Comparison of ENCODE assay signal across 9 mouse cellular contexts in genomic region chr19:46321101-46321943, GRCm38 (mm10). TPM values are rescaled to one million over a fixed set of nuclear protein-coding genes. Genes with fewer than 3 reads are reported as not detected.
A peak's percentile ranks its signal among the peaks of the same experiment; 100 is the strongest.
DNase-seq lines count a peak whose midpoint lies in the region; ATAC-seq and TF ChIP-seq lines count a peak whose summit lies in the region.
"Had no signal": no experiment of that assay in that cellular context is flagged by ENCODE, and none has a peak within 500 bp of the region (broad histone marks: within the 10 kb centered on the region; RNA-seq: fewer than 3 reads in every experiment).

No protein-coding gene starts in this region.

- H3K36me3 ChIP-seq in embryonic facial prominence, embryonic 13.5 days = no peaks in the 10 kb centered on the region
- no peaks in the 10 kb centered on the region for H3K36me3 ChIP-seq in limb, embryonic 11.5 days (ENCODE audit: control insufficient read depth, insufficient read depth, low read length)

- H3K27me3 ChIP-seq in Patski = peaks cover 22% of the 10 kb centered on the region
- H3K27me3 ChIP-seq in embryonic facial prominence, embryonic 13.5 days = peaks cover 99% of the 10 kb centered on the region
- H3K27me3 ChIP-seq in limb, embryonic 11.5 days (ENCODE audit: control insufficient read depth, insufficient read depth, low read length) = peaks cover 98% of the 10 kb centered on the region

- no peaks in the 10 kb centered on the region for H3K9me3 ChIP-seq in embryonic facial prominence, embryonic 13.5 days
- H3K9me3 ChIP-seq in limb, embryonic 11.5 days (ENCODE audit: control insufficient read depth, low read length) = no peaks in the 10 kb centered on the region; the same call in 1 of the 2 replicates

- peaks cover 40% of the 10 kb centered on the region for H3K4me1 ChIP-seq in embryonic facial prominence, embryonic 13.5 days
- peaks cover 13% of the 10 kb centered on the region for H3K4me1 ChIP-seq in limb, embryonic 11.5 days (ENCODE audit: control insufficient read depth, insufficient read depth, low read length)

- in situ Hi-C loops in Patski (cut with MboI; ENCODE audit: low pct_unique_long_range_greater_than_20kb) = no loop called here

- peak overlapping the region; percentile 14; the same call in 1 of the 2 replicates for H3K4me2 ChIP-seq in embryonic facial prominence, embryonic 13.5 days
- no peak overlapping the region for H3K4me2 ChIP-seq in limb, embryonic 11.5 days (ENCODE audit: low read depth, severe bottlenecking)

- H3K4me3 ChIP-seq in layer of hippocampus, adult 2 months = peak overlapping the region; percentile 8; the same call in 1 of the 2 replicates
- no peak overlapping the region for H3K4me3 ChIP-seq in embryonic facial prominence, embryonic 13.5 days
- no peak overlapping the region for H3K4me3 ChIP-seq in limb, embryonic 11.5 days (ENCODE audit: low read depth, low read length)

- no peak for TF ChIP-seq CTCF in layer of hippocampus, adult 2 months (conservative IDR thresholded peaks at IDR 0.05)
- no peak for TF ChIP-seq CTCF in Patski (IDR thresholded peaks at IDR 0.05)

- DNase-seq in layer of hippocampus, adult 2 months (ENCODE audit: low spot score in 2 of 2) = peak in 1 of 2 experiments; percentile 70
- DNase-seq in layer of hippocampus, adult 11-12 months (ENCODE audit: low spot score) = no peak
- DNase-seq in Patski (ENCODE audit: low read depth, low spot score) = no peak
- DNase-seq in limb, embryonic 11.5 days (ENCODE audit: low spot score) = peak; percentile 34
- peak; percentile 26 for DNase-seq in testis, postnatal 10 days (ENCODE audit: low spot score)
- DNase-seq in kidney, adult 11 months = no peak
- no peak for DNase-seq in adrenal gland, postnatal 4 days (ENCODE audit: low spot score in 2 of 2)

- POLR2A ChIA-PET in Patski (lab: Charles Lee) = no interaction called here

- ATAC-seq in Patski = peak; percentile 12
- no peak for ATAC-seq in embryonic facial prominence, embryonic 13.5 days (ENCODE audit: insufficient number of reproducible peaks, insufficient read depth, low FRiP score, low TSS enrichment, low read depth)
- ATAC-seq in limb, embryonic 11.5 days (ENCODE audit: insufficient number of reproducible peaks, low FRiP score, low TSS enrichment, low read depth) = no peak

- WGBS in embryonic facial prominence, embryonic 13.5 days = 26% methylated on average over 6 of the region's 6 CpGs
- 29% methylated on average over 6 of the region's 6 CpGs for WGBS in limb, embryonic 11.5 days

- CTCF ChIA-PET in Patski (lab: Charles Lee) = interaction anchor here (0.7 kb wide), 1 partner anchor 1361 kb away, joined by 3 read pairs; no protein-coding TSS in a partner anchor

- H3K27ac ChIP-seq in layer of hippocampus, adult 2 months = peak overlapping the region; percentile 95
- H3K27ac ChIP-seq in embryonic facial prominence, embryonic 13.5 days = no peak overlapping the region; the same call in 1 of the 2 replicates
- no peak overlapping the region for H3K27ac ChIP-seq in limb, embryonic 11.5 days (replicated peaks; ENCODE audit: low read depth, low read length)
- H3K27ac ChIP-seq: liver, embryonic 14.5 days had no signal

- H3K9ac ChIP-seq in embryonic facial prominence, embryonic 13.5 days = no peak overlapping the region
- H3K9ac ChIP-seq in limb, embryonic 11.5 days (ENCODE audit: low read length) = no peak overlapping the region
- H3K9ac ChIP-seq: liver, embryonic 14.5 days had no signal

RNA-seq across cellular contexts. Expression of gene Psd, which starts 5.6 kb away (rescaled TPM):
- total RNA-seq in layer of hippocampus, adult 2 months (2021) = 100 to 1,000 TPM; 761 to 778 TPM
- 11.9 TPM for polyA plus RNA-seq in Patski (2021)
- polyA plus RNA-seq in embryonic facial prominence, embryonic 13.5 days (2015; fragmentation: Nextera tagmentation; extraction: Ambion mirVana) = 5.0 and 6.0 TPM in 2 replicates
- 1.3 and 1.7 TPM in 2 replicates for polyA plus RNA-seq in limb, embryonic 11.5 days (2014; fragmentation: Nextera tagmentation; extraction: Ambion mirVana)
- 10 to 100 TPM; 19.0 to 22.6 TPM for total RNA-seq in adrenal gland, postnatal 4 days (2021)

RNA-seq across cellular contexts. Expression of gene Fbxl15, which starts 6.7 kb away (rescaled TPM):
- 10 to 100 TPM; 26.8 to 28.9 TPM for total RNA-seq in layer of hippocampus, adult 2 months (2021)
- polyA plus RNA-seq in Patski (2021) = 13.9 TPM
- polyA plus RNA-seq in embryonic facial prominence, embryonic 13.5 days (2015; fragmentation: Nextera tagmentation; extraction: Ambion mirVana) = 15.1 and 16.5 TPM in 2 replicates
- polyA plus RNA-seq in limb, embryonic 11.5 days (2014; fragmentation: Nextera tagmentation; extraction: Ambion mirVana) = 10.9 and 15.1 TPM in 2 replicates
- total RNA-seq in adrenal gland, postnatal 4 days (2021) = 10 to 100 TPM in 1 of 2 experiments, 1 to 10 TPM in 1; 9.6 to 10.4 TPM

RNA-seq across cellular contexts. Expression of gene Cuedc2, which starts 17.2 kb away (rescaled TPM):
- total RNA-seq in layer of hippocampus, adult 2 months (2021) = 100 to 1,000 TPM; 171 to 178 TPM
- polyA plus RNA-seq in Patski (2021) = 264 TPM
- 177 and 188 TPM in 2 replicates for polyA plus RNA-seq in embryonic facial prominence, embryonic 13.5 days (2015; fragmentation: Nextera tagmentation; extraction: Ambion mirVana)
- 163 and 179 TPM in 2 replicates for polyA plus RNA-seq in limb, embryonic 11.5 days (2014; fragmentation: Nextera tagmentation; extraction: Ambion mirVana)
- 100 to 1,000 TPM; 106 to 112 TPM for total RNA-seq in adrenal gland, postnatal 4 days (2021)

RNA-seq across cellular contexts. Expression of gene Nfkb2, which starts 17.2 kb away (rescaled TPM):
- 1 to 10 TPM; 2.1 to 2.4 TPM for total RNA-seq in layer of hippocampus, adult 2 months (2021)
- 48.2 TPM for polyA plus RNA-seq in Patski (2021)
- 9.0 and 9.5 TPM in 2 replicates for polyA plus RNA-seq in embryonic facial prominence, embryonic 13.5 days (2015; fragmentation: Nextera tagmentation; extraction: Ambion mirVana)
- polyA plus RNA-seq in limb, embryonic 11.5 days (2014; fragmentation: Nextera tagmentation; extraction: Ambion mirVana) = 6.8 and 7.0 TPM in 2 replicates
- 10 to 100 TPM; 22.0 to 24.3 TPM for total RNA-seq in adrenal gland, postnatal 4 days (2021)

RNA-seq across cellular contexts. Expression of gene Mfsd13a, which starts 19.6 kb away (rescaled TPM):
- total RNA-seq in layer of hippocampus, adult 2 months (2021) = 10 to 100 TPM; 30.2 to 30.5 TPM
- polyA plus RNA-seq in Patski (2021) = 11.7 TPM
- polyA plus RNA-seq in embryonic facial prominence, embryonic 13.5 days (2015; fragmentation: Nextera tagmentation; extraction: Ambion mirVana) = 3.3 and 4.3 TPM in 2 replicates
- polyA plus RNA-seq in limb, embryonic 11.5 days (2014; fragmentation: Nextera tagmentation; extraction: Ambion mirVana) = 5.3 and 5.7 TPM in 2 replicates
- total RNA-seq in adrenal gland, postnatal 4 days (2021) = 1 to 10 TPM; 4.8 to 5.7 TPM

Comparison
In these comparisons a context has a peak if more than half of its experiments do, and no peak if none do; other contexts are left out.
1. DNase-seq: peak in limb, embryonic 11.5 days (single experiment) and testis, postnatal 10 days (single experiment); none in layer of hippocampus, adult 11-12 months (single experiment), Patski (single experiment), kidney, adult 11 months (single experiment) and adrenal gland, postnatal 4 days (0 of 2).